Mouse (Mus musculus): ENCODE data around the gene Rbms3.

DNA sequence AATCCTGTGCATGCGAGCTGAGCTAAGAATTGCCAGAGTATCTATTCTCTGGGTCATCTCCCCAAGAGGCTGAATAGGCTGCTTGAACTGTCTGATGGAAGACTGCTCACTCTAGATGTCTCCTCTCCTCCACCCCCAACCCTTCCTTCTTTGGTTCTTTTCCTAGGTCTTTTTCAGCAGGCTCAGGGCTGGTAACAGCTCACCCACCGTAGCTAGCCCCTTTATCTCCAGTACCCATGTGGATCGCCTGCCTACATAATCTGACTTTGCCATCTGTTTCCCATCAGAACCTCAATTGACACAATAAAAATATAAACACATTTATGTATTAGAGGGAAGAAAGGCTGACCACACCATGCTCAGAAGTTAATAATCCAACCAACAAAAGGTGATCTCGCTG is 225.1 kb downstream of the Rbms3 start:
- TF ChIP-seq POLR2A (IDR thresholded peaks at IDR 0.05; ENCODE audit: extremely low read depth, insufficient read depth, low read length) (no peak), CTCF (IDR thresholded peaks at IDR 0.05; ENCODE audit: extremely low read depth, insufficient read depth, low read length) (no peak)

Measured in cortical plate, adult 2 months (tissue).